Mouse (Mus musculus) cortical plate, adult 2 months (tissue): ENCODE data around the gene Xrcc3.

Experiments
- CTCF ChIP-seq: fragments of 200-500 bp; IDR thresholded peaks from 2 replicates; pipeline ENCODE4 v1.5.1; 2011; ENCODE audit warnings: mild to moderate bottlenecking, control low read depth, low read length; ENCODE audit not compliant: insufficient read depth; ENCODE audit errors: extremely low read depth
- POLR2A ChIP-seq: fragments of 200-500 bp; IDR thresholded peaks from 2 replicates; pipeline ENCODE4 v1.6.1; 2011; ENCODE audit warnings: mild to moderate bottlenecking, low read length, control low read depth; ENCODE audit not compliant: insufficient read depth; ENCODE audit errors: extremely low read depth

DNA sequence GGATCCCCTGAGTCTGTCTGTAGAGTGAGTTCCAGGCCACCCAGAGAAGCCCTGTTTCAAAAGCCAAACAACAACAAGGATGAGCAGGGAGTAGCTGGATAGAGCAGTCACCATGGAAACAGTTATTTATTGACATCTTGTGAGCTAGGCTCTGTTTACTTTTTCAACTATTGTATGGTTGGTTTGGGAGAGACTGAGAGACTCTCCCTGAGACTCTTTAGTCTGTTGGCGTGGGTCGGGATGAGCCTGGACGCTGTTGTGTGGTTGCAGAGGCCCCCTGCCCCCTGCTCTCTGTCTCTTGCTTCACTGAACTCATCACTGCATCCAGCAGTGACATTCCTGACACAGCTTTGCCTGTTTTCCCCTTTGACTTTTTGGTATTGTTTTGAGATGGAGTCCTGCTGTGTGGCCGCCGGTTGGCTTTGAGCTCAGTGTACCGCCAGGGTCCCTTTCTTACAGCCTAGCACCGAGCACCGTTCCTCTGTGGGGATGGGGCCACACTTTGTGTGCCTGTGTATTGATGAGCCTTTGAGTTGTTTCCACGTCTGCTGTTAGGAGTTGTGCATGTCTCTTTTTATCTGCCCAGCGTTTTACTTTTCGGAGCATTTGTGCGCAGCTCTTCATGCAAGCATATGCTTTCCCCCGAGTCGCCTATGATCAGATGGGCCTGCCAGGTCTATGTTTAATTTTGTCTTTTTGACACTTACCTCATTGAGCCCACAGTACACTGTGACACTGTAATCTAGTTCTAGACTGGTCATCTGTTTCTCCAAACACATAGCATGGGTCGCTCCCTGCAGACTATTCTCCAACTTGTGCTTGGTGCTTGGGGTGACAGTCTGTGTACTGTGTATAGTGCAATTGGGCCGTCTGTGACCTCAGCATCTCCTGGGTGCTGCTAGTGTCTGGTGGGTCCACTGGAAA lies 47.1 kb downstream of the Xrcc3 start:
- TF ChIP-seq POLR2A (no peak), CTCF (no peak)
